Mouse (Mus musculus) kidney, postnatal 10 days (tissue): ENCODE measurements at regions not wholly inside any gene's neighbourhood (a gene's known extent, or its start where the extent isn't known, plus 50 kb on each side); places are given as distances from the start of the nearest gene placed in this dataset.

Source experiments
- DNase-seq: peaks from one replicate; pipeline ENCODE4 v3.0.0; 2021; ENCODE audit warnings: mixed read lengths

GRCm38 (mm10) chr10:17102065-17102464 lies 621.0 kb upstream of the Cited2 start:
- DNase-seq = peak; percentile 9

- no peak for DNase-seq
Measured at GRCm38 (mm10) chr10:17103416-17103815, 619.6 kb upstream of the Cited2 start.

- DNase-seq = no peak
Measured at GRCm38 (mm10) chr10:17106831-17107230, 616.2 kb upstream of the Cited2 start.

GRCm38 (mm10) chr10:17111071-17111470 lies 611.9 kb upstream of the Cited2 start:
- no peak for DNase-seq

- no peak for DNase-seq
Measured at GRCm38 (mm10) chr10:17114805-17115204, 608.2 kb upstream of the Cited2 start.

GRCm38 (mm10) chr10:17129391-17130163 lies 593.4 kb upstream of the Cited2 start:
- no peak for DNase-seq

- DNase-seq = no peak
Measured at GRCm38 (mm10) chr10:17130661-17131060, 592.4 kb upstream of the Cited2 start.

GRCm38 (mm10) chr10:17131763-17132162 lies 591.3 kb upstream of the Cited2 start:
- peak; percentile 20 for DNase-seq

GRCm38 (mm10) chr10:17175385-17175784 lies 547.6 kb upstream of the Cited2 start:
- DNase-seq = no peak

- no peak for DNase-seq
Measured at GRCm38 (mm10) chr10:17177054-17177453, 546.0 kb upstream of the Cited2 start.

- no peak for DNase-seq
Measured at GRCm38 (mm10) chr10:17177503-17178278, 545.3 kb upstream of the Cited2 start.

- DNase-seq = no peak
Measured at GRCm38 (mm10) chr10:17178627-17179026, 544.4 kb upstream of the Cited2 start.

GRCm38 (mm10) chr10:17184418-17184817 lies 538.6 kb upstream of the Cited2 start:
- no peak for DNase-seq

GRCm38 (mm10) chr10:17196205-17196604 lies 526.8 kb upstream of the Cited2 start:
- DNase-seq = no peak

- DNase-seq = no peak
Measured at GRCm38 (mm10) chr10:17196636-17197035, 526.4 kb upstream of the Cited2 start.

GRCm38 (mm10) chr10:17200524-17201426 lies 522.2 kb upstream of the Cited2 start:
- DNase-seq = no peak

GRCm38 (mm10) chr10:17201427-17201745 lies 521.6 kb upstream of the Cited2 start:
- DNase-seq = peak; percentile 8

GRCm38 (mm10) chr10:17202556-17203415 lies 520.2 kb upstream of the Cited2 start:
- DNase-seq = no peak

- DNase-seq = no peak
Measured at GRCm38 (mm10) chr10:17203416-17204110, 519.5 kb upstream of the Cited2 start.

- no peak for DNase-seq
Measured at GRCm38 (mm10) chr10:17204153-17204552, 518.9 kb upstream of the Cited2 start.

- DNase-seq = no peak
Measured at GRCm38 (mm10) chr10:17212551-17213309, 510.3 kb upstream of the Cited2 start.
